Mouse (Mus musculus): ENCODE results near the gene Foxg1.

The Foxg1 gene

DNA sequence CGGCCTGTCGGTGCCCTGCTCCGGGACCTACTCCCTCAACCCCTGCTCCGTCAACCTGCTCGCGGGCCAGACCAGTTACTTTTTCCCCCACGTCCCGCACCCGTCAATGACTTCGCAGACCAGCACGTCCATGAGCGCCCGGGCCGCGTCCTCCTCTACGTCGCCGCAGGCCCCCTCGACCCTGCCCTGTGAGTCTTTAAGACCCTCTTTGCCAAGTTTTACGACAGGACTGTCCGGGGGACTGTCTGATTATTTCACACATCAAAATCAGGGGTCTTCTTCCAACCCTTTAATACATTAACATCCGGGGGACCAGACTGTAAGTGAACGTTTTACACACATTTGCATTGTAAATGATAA lies 3.2 kb downstream of the Foxg1 start:
- no peak for DNase-seq (ENCODE audit: low spot score in 2 of 2)

DNA sequence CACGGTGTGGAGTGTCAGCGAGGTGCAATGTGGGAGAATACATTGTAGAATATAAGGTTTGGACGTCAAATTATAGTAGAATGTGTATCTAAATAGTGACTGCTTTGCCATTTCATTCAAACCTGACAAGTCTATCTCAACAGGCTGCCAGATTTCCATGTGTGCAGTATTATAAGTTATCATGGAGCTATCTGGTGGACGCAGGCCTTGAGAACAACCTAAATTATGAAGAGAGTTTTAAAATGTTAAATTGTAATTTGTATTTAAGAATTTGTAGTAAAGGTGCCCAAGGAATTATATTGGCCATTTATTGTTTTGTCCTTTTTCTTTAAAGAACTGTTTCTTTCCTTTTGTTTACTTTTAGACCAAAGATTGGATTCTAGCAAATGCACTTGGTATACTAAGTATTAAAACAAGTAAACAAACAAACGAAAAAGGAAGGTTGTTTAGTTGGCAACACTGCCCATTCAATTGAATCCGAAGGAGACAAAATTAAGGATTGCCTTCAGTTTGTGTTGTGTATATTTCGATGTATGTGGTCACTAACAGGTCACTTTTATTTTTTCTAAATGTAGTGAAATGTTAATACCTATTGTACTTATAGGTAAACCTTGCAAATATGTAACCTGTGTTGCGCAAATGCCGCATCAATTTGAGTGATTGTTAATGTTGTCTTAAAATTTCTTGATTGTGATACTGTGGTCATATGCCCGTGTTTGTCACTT lies 3.8 kb downstream of the Foxg1 start:
- DNase-seq (ENCODE audit: low spot score in 2 of 2) = no peak

DNA sequence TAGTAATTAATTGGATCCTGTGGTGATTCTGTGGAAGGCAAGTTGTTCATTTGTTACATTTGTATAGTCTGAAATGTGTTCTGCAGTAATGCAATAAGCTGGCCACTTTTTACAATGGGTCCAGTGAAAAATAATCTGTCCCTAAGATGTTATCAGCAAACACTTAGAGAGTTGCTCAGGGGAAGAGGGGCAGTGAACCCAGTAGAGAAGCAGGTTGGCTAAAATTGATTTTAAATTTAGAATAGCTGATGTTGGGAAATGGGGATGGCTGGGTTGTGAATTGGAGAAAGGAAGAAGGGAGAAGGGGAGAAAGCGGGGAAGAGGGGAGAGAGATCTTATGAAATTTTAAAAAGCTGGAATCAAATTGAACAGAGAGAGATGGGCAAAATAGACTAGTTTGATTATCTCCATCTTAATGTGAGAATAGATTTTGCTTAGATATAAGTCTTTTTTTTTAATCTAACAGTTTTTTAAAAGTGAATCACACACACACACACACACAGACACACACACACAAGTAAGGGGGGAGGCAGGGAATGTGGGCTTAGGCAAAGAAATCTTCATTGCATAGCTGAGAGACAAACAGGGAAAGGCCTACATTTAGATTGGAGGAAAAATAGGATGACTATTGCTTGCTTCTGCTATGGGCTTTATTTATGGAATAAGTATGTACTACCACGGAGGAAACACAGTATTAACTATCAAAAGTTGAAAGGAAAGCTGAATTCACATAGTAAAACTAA lies 5.6 kb downstream of the Foxg1 start:
- no peak for DNase-seq (ENCODE audit: low spot score in 2 of 2)

DNA sequence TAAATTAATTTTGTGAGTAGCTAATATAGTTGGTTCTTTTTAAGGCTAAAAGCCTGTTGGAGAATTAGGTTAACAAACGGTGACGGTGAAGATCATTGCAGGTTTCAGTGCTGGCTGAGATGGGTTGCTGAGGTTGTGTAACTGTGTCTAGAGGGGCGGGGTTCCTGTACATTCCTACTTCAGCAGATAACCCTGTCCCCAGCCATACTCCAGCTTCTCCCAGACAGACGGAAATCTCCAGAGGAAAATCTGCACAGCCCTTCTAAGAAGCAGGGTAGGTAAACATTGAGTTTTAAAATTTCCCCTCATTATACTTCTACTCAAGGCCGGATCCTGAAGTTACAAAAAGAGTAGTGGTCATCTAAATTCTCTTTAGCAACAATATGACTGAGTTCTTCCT lies 7.2 kb downstream of the Foxg1 start:
- DNase-seq (ENCODE audit: low spot score in 2 of 2) = no peak

DNA sequence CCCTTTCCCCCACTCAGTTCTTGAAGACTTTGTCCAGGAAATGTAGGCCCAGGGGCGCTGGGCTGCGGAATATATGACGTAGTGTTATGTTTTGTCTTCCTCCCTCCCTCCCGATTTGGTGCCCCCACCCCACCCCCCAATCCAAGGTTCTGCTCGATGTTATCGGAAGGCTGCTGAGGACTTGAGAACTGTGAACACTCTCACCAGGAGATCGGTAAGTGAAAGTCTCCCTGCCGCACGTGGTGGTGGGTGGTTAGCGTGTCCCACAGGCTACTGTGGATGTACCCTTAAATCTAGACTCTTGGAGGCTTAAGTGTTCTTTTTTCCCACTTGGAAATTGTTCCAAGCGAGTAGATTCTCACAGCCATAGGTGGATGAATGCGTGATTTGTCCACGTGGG lies 7.8 kb downstream of the Foxg1 start:
- no peak for DNase-seq (ENCODE audit: low spot score in 2 of 2)

DNA sequence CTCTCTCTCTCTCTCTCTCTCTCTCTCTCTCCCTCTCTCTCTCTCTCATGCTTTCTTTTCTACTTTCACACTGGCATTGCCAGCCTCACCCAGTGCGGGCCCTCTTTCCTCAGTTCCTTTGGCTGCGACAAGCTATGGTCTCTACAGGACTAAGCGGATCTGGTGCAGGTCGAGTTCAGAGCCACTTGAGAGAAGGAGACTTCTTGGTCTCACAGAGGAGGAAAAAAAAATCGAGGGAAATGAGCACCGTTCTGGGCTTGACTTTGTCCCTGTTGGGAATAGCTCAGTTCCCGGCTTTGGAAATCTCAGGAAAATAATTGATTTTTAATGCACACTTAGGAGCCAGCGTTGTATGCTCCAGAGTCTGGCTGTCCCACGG lies 8.5 kb downstream of the Foxg1 start:
- no peak for DNase-seq (ENCODE audit: low spot score in 2 of 2)

DNA sequence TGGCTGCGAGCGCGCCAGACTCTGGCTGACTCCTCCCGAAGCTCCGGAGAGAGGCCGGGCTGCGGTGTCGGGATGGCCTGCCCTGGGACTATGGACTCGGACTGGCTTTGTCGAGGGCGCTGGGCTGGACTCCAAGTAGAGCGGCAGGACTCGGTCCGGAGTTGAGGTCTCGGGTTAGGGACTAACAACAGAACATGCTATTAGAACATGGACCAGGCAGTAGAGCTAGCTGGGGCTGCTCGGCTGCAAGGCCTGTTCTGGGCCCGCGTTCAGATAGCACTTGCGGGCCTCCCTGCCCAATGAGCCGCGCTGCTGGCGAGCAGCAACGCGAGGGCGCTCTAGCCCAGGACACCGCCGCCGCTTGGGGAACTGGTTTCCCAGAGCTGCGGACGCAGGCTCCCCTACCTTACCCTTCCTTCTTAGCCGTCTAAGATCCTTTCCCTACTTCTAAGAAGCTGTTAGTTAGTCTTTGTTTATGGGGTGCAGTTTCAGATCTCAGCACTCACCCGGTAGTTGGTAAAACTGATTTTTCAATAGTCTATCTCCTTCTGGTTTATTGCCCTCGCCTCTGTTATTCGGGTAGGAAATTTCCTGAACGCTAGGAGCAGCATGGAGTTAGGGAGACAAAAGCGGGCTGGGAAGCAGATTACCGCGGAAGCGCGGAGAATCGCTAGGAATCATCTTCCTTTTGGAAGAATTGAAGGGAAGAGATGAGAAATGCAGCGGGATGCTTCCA lies 9.0 kb downstream of the Foxg1 start:
- no peak for DNase-seq (ENCODE audit: low spot score in 2 of 2)

DNA sequence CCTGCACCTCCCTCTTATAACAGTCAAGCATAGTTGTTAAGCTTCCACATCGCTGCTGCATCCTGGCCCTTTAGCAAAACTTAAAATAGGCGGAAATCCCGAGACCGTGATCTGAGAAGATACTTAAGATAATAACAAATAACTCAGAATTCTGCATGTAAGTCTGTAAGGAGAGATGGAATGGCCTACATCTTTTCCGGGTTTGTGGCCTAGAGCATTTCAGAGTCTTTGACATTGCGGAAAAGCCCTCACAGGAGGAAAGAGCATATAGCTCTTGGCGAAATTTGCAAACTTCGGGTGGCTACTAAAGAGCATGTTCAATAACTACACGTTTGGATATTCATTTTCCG lies 9.6 kb downstream of the Foxg1 start:
- DNase-seq (ENCODE audit: low spot score in 2 of 2) = no peak

DNA sequence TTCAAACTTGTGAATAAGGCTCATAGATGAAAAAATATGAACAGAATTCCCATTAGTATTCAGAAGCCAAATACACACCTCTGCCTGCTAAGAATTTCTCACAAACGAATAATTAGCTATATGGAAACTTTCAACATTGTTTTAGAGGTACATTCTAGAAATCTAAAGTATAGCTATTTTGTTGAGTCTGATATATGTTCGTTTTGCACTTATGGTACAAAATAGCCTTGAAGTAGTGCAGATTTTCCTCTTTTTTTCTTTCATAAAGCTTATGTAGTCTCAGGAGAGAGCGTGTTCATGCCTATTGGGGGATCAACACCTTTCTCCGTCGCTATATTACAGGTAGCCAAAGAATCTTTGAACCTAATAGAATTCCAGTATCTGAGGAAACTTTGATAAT lies 10.4 kb downstream of the Foxg1 start:
- DNase-seq (ENCODE audit: low spot score in 2 of 2) = no peak

DNA sequence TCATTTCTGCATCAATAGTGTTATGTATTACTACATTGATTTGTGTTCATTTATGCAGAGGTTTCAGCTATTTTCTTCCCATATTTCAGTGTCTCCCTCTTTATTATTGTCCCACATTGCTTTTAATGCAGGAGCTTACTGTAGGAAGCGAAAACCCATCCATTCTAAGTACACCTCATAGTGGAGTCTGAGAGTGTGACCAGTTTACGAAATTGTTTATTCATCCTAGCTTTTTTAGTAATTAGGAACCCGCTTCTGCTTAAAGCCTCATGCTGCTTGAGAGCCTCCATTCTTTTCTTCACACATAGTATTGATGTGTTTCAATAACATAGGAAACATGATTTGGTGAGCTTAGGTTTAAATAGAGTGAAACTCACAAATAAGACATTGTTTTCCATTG lies 11.2 kb downstream of the Foxg1 start:
- DNase-seq (ENCODE audit: low spot score in 2 of 2) = no peak

DNA sequence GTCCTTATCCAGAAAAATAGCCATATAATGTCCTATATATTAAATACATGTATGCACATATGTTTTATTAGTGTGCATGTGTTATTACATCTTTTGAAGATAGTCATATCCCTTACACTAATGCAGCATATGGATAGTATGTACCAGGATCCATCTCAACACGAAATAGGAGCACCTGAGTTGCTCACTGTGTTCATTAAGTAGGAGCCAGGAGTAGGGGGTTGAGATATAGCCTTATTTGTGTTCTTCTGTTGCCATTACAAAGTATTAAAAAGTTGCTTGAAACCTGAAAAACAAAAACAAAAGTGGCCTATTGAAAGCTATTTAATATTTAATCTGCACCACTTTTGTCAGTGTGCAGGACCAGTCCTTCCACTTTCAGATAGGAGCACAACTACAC lies 11.7 kb downstream of the Foxg1 start:
- no peak for DNase-seq (ENCODE audit: low spot score in 2 of 2)

DNA sequence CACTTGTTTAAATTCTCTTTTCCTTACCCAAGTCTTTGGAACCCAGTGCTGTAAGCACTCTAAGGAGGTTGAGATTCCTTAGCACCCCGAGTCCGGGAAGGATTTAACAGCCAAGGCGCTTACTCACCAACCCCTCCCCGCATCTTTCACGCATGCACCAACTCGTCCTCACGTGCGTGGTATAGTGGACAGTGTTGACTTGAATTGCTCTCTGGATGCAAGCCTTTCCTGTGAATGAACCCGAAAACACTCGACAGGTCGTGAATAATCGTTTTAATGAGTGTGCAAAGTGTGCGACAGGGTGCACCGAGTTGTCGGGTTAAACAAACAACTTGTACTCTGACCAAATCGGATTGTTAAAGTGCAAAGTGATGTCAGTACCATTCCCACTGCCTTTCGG lies 12.4 kb downstream of the Foxg1 start:
- no peak for DNase-seq (ENCODE audit: low spot score in 2 of 2)

DNA sequence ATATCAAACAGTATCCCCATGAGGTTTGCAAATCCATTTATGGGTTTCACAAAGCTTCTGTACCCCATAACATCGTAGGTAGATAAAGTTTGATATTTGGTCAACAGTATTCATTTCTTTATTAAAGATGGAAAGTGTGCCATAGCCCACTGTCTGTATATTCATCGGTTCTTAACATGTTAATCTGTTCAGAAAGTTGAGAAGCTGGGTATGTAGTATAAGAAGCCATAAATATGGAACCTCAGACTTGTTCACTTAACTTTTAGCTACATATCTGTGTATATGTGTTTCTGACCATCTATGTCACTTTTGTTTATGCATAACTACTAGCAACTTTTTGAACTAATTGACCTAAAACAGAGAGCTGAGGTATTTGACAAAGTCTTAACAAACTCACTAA lies 13.5 kb downstream of the Foxg1 start:
- DNase-seq (ENCODE audit: low spot score in 2 of 2) = no peak

DNA sequence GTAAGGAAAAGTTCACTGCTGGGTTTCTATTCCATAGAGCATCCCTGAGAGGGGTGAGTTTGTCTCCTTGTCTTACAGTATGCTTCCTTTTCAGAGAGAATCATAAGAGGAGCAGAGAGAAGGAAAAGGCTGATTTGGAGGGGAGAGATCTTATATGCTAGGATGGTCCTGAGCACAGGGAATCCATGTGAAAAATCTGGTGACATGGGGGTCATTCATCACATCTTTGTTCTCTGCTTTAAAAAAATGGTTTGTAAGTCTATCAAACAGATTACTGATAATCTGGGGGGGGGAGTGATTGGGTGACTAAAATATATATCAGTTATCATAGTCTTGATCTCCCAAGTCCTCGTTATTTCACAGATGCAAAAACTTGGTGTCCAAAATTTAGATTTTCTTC lies 14.3 kb downstream of the Foxg1 start:
- DNase-seq (ENCODE audit: low spot score in 2 of 2) = no peak

DNA sequence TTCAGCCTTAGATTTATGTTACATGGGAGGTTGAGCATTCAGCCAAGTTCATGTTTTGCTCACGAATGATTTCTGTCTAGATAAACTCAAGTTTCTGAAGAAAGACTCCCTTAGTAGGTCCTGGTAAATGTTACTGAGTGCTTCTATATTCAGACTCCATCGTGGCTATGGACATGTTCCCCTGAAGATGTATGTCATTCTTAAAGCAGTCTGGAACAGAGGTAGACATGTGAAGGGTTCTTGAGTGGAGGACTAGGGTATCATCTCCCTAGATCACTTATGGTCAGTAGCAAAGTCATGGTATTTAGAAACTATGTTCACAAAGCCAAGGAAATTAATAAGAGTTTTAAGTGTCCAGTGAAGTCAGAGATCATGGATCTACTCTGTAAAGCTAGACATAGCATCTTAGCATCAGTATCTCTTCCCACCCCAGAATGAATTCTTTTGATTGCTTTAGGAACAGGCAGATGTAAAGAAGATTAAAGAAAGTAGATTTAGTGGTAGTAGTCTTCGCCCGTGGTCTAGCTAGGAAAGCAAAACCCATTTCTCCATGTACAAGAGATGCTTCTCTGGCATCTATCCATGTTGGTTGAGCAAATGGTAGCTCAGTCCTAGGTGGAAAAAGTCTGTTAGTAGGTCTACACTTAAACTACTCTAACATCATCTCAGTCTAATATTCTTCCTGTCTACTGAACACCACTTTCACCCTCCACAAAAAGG lies 15.1 kb downstream of the Foxg1 start:
- no peak for DNase-seq (ENCODE audit: low spot score in 2 of 2)

DNA sequence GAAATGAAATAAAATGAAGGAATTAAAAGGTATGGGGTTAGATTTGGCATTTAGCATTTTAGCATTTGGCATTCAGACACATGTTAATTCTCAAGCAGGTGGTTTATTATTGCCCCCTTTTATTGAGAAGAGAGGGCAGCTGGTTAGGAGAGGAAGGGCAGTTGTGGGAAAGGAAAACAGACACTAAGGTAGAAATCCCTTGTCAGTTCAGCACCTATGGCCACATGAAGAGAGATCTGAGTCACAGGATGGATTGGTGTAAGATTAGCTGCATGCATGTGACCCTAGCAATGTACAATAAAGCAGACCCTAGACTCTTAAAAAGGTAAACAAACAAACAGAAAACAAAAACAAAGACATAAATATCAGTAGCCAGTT lies 15.7 kb downstream of the Foxg1 start:
- no peak for DNase-seq (ENCODE audit: low spot score in 2 of 2)

DNA sequence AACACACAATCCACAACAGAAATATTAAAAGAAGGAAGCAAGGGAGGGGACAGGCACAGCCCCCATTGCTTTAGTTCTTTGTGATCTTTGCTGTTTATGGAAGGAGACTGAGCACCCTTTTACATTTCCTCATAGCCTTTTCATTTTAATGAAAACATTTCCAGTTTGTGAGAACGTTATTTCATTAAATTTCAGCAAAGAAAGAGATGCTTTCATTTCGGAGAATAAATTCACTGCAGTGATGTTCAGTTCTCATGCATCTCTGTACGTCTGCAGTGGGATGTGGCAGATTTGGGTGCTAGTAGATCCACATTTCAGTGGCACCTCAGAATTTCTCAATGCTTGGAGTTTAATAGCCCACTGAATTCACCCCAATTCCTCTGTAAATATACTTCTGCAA lies 16.2 kb downstream of the Foxg1 start:
- no peak for DNase-seq (ENCODE audit: low spot score in 2 of 2)

DNA sequence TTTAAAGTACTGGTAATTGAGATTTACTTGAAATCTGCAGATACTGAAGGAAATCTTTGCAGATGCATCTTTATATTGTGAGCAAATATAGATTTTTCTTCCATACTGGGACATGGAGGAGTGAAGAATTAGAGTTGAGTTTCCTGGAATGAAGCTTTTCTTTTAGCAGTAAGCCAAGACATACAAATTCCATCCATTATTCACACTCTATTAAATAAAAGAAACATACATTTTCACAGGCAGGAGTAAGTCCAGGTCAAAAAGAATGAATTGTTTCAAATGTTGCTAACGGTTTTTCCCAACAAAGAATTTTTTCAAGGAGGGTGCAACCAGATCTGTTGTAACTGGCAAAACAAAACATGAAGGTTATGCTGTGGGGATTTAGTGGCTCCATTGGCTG lies 17.2 kb downstream of the Foxg1 start:
- no peak for DNase-seq (ENCODE audit: low spot score in 2 of 2)

DNA sequence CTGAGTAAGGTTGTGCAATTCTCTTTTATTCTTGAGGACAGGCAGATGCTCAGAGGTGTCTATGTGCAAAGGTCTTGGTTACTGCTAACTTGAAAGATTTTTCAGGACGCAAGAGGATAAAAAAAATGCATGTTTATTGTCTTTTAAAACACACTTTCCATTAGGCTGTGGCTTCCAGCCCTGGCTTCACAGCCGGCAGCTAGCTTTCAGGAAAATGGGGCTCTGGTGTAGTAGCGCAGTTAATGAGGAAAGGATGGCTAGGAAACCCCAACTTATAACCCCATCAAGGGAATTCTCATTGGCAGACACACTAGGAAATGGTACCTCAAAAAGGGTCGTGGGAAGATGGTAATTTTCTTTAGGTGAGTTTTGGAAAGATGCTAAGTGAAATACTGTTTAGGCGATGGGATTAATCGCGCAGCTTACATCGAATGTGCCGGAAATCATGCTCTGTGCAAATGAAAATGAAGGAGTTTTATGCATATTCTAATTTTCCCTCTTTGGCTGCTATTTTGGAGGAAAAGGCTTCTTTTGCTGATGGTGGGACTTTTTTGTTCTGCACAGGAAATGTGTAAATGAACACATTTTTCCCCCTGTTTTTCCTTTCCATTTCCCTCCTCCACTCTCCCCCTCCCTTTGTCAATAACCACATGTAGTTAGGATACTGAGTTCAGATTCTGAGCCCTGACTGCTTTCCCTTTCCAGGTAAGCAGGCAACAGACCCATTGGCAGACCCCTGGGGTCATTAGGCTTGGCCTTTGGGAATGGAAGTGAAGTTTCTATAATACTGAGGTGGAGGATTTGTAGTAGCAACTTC lies 17.8 kb downstream of the Foxg1 start:
- no peak for DNase-seq (ENCODE audit: low spot score in 2 of 2)

DNA sequence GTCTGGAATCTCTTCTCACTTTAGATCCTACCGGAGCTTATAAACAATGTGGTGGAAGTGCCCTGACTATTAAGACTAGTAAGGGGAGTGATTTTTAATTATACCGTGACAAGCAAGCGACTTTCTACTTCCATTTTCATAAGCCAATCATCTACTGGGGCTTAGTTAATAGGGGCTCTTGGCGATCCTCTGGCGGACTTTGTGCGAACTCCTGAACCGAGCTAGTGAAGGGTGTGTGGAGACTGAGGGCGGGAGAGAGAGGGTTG lies 18.3 kb downstream of the Foxg1 start:
- DNase-seq (ENCODE audit: low spot score in 2 of 2) = no peak

DNA sequence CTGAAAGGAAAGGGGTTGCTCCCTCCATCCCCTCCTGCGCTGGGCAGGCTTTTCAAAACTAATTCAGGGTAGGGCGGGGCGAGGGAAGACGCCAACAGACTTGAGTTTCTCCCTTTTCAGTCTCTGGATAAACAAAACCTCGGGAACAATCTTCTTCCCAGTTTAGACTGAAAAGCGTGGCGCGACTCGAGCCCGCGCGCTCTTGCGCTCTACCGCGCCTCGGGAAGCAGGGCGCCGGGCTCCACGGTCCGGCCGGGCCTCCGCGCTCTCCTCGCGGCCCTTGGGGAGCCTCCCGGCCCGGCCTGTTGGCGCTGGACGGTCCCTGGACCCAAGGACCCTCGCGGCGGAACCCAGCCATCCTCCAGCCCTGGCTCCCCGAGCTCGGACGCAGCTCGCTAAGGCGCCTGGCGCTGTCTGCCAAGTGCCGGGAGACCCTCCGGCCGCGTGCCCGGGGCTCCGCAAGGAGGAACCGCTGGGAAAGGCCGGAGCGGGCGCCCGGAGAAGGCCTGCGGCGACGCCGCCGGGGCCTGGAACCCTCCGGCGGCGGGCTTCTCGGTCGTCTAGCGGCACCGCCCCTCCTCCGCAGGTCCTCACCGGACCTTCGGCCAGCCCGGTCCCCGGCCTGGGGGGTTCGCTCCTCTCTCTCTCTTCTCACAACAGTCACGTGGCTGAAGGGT lies 18.8 kb downstream of the Foxg1 start:
- no peak for DNase-seq (ENCODE audit: low spot score in 2 of 2)

DNA sequence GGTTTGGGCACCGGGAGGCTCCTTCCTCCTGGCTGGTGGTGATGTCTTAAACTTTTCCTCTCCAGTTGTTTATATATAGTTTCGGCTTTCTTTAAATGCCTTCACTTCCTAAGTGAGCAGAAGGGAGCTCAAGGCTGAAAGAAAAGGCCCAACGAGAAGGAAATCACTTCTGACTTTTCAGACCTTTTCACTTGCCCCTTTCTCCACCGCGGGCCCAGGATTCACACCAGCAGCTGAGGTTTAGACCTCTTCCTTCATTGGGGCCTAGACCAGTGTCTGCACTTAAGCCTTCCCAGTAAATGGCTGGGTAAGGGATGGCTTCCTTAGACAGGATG lies 19.3 kb downstream of the Foxg1 start:
- DNase-seq (ENCODE audit: low spot score in 2 of 2) = no peak
